Mouse (Mus musculus) intestine, embryonic 15.5 days (tissue): ENCODE data around the gene Ccdc103. TPM values are rescaled to one million over a fixed set of nuclear protein-coding genes. Genes with fewer than 3 reads are reported as not detected.

Experiments
- ATAC-seq: fragments of 200-750 bp; cut with Nextera tagmentation; 2 replicates; pipeline ENCODE4 v1.8.0; 2017; ENCODE audit warnings: moderate TSS enrichment, moderate library complexity
- H3K27ac ChIP-seq: fragments of 300-500 bp; sonication (generic); 2 replicates; pipeline ENCODE4 v1.5.1; 2015; ENCODE audit warnings: mild to moderate bottlenecking, inconsistent platforms
- H3K27me3 ChIP-seq: fragments of 300-500 bp; sonication (generic); replicated peaks from 2 replicates; pipeline ENCODE4 v1.6.1; 2015; ENCODE audit warnings: inconsistent platforms
- H3K36me3 ChIP-seq: fragments of 300-500 bp; sonication (generic); 2 replicates; pipeline ENCODE4 v1.6.1; 2015; ENCODE audit warnings: inconsistent platforms
- H3K4me1 ChIP-seq: fragments of 300-500 bp; sonication (generic); replicated peaks from 2 replicates; pipeline ENCODE4 v1.6.1; 2015; ENCODE audit warnings: inconsistent platforms
- H3K4me2 ChIP-seq: fragments of 300-500 bp; sonication (generic); replicated peaks from 2 replicates; pipeline ENCODE4 v1.6.1; 2015; ENCODE audit warnings: mild to moderate bottlenecking, inconsistent platforms
- H3K4me3 ChIP-seq: fragments of 300-500 bp; sonication (generic); replicated peaks from 2 replicates; pipeline ENCODE4 v1.5.1; 2015; ENCODE audit warnings: inconsistent platforms
- H3K9ac ChIP-seq: fragments of 300-500 bp; sonication (generic); 2 replicates; pipeline ENCODE4 v1.6.1; 2015; ENCODE audit warnings: inconsistent platforms
- H3K9me3 ChIP-seq: fragments of 300-500 bp; sonication (generic); 2 replicates; pipeline ENCODE4 v1.6.1; 2016; ENCODE audit warnings: inconsistent platforms
- WGBS: fragments of 180-500 bp; shearing (Covaris S2); methylation state at CpG from one replicate; pipeline ENCODE4 v1.1.7; 2015; 5-methylcytosine and 5-hydroxymethylcytosine counted together
- polyA plus RNA-seq: library from polyadenylated mRNA; unstranded; fragments of >200 nt; fragmentation: Nextera tagmentation; extraction: Ambion mirVana; gene quantifications from 2 replicates; pipeline ENCODE4 v1.2.1, GENCODE M21; 2015

The Ccdc103 gene
- polyA plus RNA-seq: 0.45 and 0.78 TPM in 2 replicates

GRCm38 (mm10) chr11:102880585-102881313 is at the start of gene Ccdc103, which contains the start of gene Eftud2:
Ccdc103 (plus strand) TSS chr11:102881204.
Eftud2 (minus strand) TSS chr11:102880985.
- Histone ChIP-seq H3K36me3 (0 out of 2 replicates have a peak, but pooled peaks cover 3% of the 10 kb centered on the region), H3K4me1 (peaks cover 17% of the 10 kb centered on the region), H3K9me3 (no peaks in the 10 kb centered on the region), H3K4me2 (peak within 1 kb of the TSS; percentile 63), H3K27me3 (no peaks in the 10 kb centered on the region), H3K27ac (peak within 1 kb of the TSS; percentile 69), H3K9ac (peak within 1 kb of the TSS; percentile 69), H3K4me3 (peak within 1 kb of the TSS; percentile 68)
- ATAC-seq: peak; percentile 94
- under 1% methylated on average over 62 of the region's 62 CpGs for WGBS

- Histone ChIP-seq H3K4me1 (no peaks in the 10 kb centered on the region), H3K36me3 (peaks cover 3% of the 10 kb centered on the region; the same call in 1 of the 2 replicates), H3K9ac (no peak overlapping the region), H3K27ac (no peak overlapping the region), H3K4me3 (no peak overlapping the region), H3K27me3 (no peaks in the 10 kb centered on the region), H3K9me3 (no peaks in the 10 kb centered on the region), H3K4me2 (no peak overlapping the region)
- WGBS: 61% methylated on average over 18 of the region's 18 CpGs
- no peak for ATAC-seq
Observed at GRCm38 (mm10) chr11:102832700-102833297, 48.2 kb upstream of the Ccdc103 start.

DNA sequence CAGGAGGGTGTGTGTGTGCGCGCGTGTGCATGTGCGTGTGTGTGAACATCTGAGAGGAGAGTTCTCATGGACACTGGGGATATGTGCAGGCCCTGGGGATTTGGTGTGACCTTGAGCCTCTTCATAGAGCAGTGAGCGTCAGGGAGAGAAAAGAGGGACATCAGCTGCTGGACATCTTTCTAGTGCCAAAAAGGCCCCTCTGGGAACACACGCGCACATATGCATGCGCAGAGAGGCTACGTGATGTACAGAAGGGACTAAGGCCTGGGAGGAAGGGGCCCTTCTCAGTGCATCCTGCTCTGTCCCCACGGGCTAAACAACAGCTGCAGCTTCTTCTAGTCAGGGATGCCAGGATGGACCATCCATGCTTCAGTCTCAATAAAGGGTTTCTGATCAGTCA is 46.8 kb upstream of the Ccdc103 start:
- Histone ChIP-seq H3K4me1 (no peaks in the 10 kb centered on the region), H3K4me2 (no peak overlapping the region), H3K9ac (no peak overlapping the region), H3K9me3 (no peaks in the 10 kb centered on the region), H3K27ac (no peak overlapping the region), H3K4me3 (no peak overlapping the region), H3K36me3 (peaks cover 16% of the 10 kb centered on the region; the same call in 1 of the 2 replicates), H3K27me3 (no peaks in the 10 kb centered on the region)
- no peak for ATAC-seq
- 87% methylated on average over 10 of the region's 10 CpGs for WGBS

- Histone ChIP-seq H3K9ac (no peak within 1 kb of the TSS), H3K4me1 (no peaks in the 10 kb centered on the region), H3K27ac (no peak within 1 kb of the TSS), H3K9me3 (no peaks in the 10 kb centered on the region), H3K36me3 (peaks cover 22% of the 10 kb centered on the region; the same call in 1 of the 2 replicates), H3K27me3 (no peaks in the 10 kb centered on the region), H3K4me3 (no peak within 1 kb of the TSS), H3K4me2 (no peak within 1 kb of the TSS)
- 71% methylated on average over 4 of the region's 4 CpGs for WGBS
- ATAC-seq: no peak
Observed at GRCm38 (mm10) chr11:102835549-102835948, 45.5 kb upstream of the Ccdc103 start, which contains the start of gene Higd1b. Higd1b (plus strand) TSS chr11:102835849.

- Histone ChIP-seq H3K9ac (no peak overlapping the region), H3K36me3 (peaks cover 27% of the 10 kb centered on the region), H3K4me2 (no peak overlapping the region), H3K4me3 (no peak overlapping the region), H3K4me1 (no peaks in the 10 kb centered on the region), H3K27me3 (no peaks in the 10 kb centered on the region), H3K9me3 (no peaks in the 10 kb centered on the region), H3K27ac (no peak overlapping the region)
- WGBS: 88% methylated on average over 9 of the region's 9 CpGs
- ATAC-seq: no peak
Observed at GRCm38 (mm10) chr11:102836146-102836545, 44.9 kb upstream of the Ccdc103 start.

DNA sequence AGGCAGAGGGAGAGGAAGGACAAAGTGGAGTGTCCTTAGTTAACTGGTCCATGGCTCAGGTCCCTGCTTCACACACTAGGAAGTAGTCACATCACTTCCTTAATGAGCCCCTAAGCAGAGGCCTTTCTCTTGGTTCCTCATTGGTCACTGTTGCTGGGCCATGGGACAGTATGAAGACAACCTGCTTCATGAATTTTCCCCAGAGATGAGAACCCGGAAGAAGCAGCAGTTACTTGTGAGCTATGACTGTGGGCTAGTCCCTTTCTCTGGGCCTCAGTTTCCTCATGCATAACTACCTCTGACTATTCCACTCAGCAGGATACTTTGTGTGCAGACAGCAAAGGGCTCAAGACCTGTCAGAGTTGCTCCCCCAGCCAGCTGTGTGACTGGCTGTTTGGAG is 43.6 kb upstream of the Ccdc103 start:
- Histone ChIP-seq H3K36me3 (peaks cover 31% of the 10 kb centered on the region), H3K27me3 (no peaks in the 10 kb centered on the region), H3K4me2 (no peak overlapping the region), H3K4me1 (no peaks in the 10 kb centered on the region), H3K27ac (no peak overlapping the region), H3K9me3 (no peaks in the 10 kb centered on the region), H3K4me3 (no peak overlapping the region), H3K9ac (no peak overlapping the region)
- 90% methylated on average over 1 of the region's 1 CpGs for WGBS
- no peak for ATAC-seq

GRCm38 (mm10) chr11:102838126-102838525 is 42.9 kb upstream of the Ccdc103 start:
- Histone ChIP-seq H3K4me2 (no peak overlapping the region), H3K4me3 (no peak overlapping the region), H3K9me3 (no peaks in the 10 kb centered on the region), H3K27me3 (no peaks in the 10 kb centered on the region), H3K27ac (no peak overlapping the region), H3K4me1 (no peaks in the 10 kb centered on the region), H3K36me3 (peaks cover 34% of the 10 kb centered on the region), H3K9ac (no peak overlapping the region)
- WGBS: 71% methylated on average over 2 of the region's 2 CpGs
- ATAC-seq: no peak

DNA sequence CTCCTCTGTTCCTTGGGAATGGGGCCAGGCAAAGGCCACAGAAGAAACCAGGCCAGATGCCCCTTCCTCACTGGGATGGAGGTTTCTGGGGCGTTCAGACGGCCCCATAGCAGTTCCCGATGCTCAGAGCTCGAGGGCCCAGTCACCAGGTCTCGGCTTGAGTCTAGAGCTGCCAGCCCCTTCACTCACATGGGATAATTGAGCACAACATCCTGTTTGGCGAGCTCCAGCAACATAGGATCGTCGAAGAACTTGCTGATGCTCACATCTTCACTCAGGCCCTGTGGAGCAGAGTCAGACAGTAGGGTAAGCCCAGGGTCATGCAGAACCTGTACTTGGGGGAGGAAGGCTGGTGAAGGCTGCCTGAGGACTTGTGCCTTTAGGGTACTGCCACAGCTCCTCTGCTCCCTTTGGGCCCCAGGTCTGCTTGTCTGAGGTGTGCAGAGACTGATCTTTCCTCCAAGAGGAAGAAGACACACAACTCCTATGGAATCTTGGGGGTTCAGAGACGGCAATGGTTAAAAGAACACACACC is 42.3 kb upstream of the Ccdc103 start:
- H3K4me3 ChIP-seq: no peak overlapping the region
- peaks cover 39% of the 10 kb centered on the region for H3K36me3 ChIP-seq
- 78% methylated on average over 9 of the region's 9 CpGs for WGBS
- H3K9me3 ChIP-seq: no peaks in the 10 kb centered on the region
- H3K9ac ChIP-seq: no peak overlapping the region
- H3K27me3 ChIP-seq: no peaks in the 10 kb centered on the region
- no peak for ATAC-seq
- no peaks in the 10 kb centered on the region for H3K4me1 ChIP-seq
- no peak overlapping the region for H3K27ac ChIP-seq
- H3K4me2 ChIP-seq: no peak overlapping the region

GRCm38 (mm10) chr11:102845926-102846325 is 35.1 kb upstream of the Ccdc103 start:
- Histone ChIP-seq H3K4me2 (no peak overlapping the region), H3K36me3 (peaks cover 69% of the 10 kb centered on the region), H3K4me3 (no peak overlapping the region), H3K9ac (no peak overlapping the region), H3K4me1 (no peaks in the 10 kb centered on the region), H3K27me3 (no peaks in the 10 kb centered on the region), H3K9me3 (no peaks in the 10 kb centered on the region), H3K27ac (no peak overlapping the region)
- no peak for ATAC-seq
- 85% methylated on average over 10 of the region's 10 CpGs for WGBS

DNA sequence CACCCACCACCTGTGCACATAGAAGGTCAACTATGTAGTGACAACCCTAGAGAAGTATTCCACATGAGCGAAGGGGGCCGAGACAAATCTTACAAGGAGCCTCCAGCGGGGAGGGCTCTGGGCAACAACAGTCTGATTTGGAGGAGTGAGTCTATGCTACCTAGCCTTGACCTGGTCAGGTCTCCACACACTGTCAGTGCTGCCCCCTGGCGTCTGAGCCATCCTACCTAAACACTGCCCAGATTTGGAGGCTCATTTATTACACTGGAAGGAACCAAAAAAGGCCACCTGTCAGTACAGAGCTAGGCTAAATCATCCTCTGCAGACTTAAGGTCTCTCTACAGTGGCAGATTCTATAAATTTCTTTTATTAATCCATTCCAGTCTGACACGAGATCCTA is 29.1 kb upstream of the Ccdc103 start:
- ATAC-seq: peak; percentile 56; the same call in 1 of the 2 replicates
- Histone ChIP-seq H3K4me3 (no peak overlapping the region), H3K9me3 (no peaks in the 10 kb centered on the region), H3K36me3 (peaks cover 45% of the 10 kb centered on the region), H3K27ac (no peak overlapping the region), H3K4me2 (no peak overlapping the region), H3K27me3 (no peaks in the 10 kb centered on the region), H3K4me1 (no peaks in the 10 kb centered on the region), H3K9ac (no peak overlapping the region)
- 65% methylated on average over 5 of the region's 5 CpGs for WGBS

DNA sequence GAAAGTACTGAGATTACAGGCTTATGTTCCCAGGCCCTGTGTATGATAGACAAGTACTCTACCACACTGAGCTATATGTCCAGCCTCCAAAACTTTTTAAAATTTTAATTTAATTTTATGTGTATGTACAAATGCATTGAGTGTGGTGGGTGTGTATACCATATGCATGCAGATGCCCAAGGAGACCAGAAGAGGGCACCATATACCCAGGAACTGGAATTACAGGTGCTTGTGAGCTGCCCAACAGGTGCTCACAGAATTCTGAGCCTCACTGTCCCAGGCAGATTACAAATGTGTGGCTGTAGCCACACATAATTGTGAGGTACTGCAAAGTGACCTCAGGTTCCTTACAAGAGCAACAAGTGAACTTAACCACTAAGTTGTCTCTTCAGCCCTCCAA is 27.2 kb upstream of the Ccdc103 start:
- no peak overlapping the region for H3K4me3 ChIP-seq
- H3K9ac ChIP-seq: no peak overlapping the region
- H3K4me2 ChIP-seq: no peak overlapping the region
- no peaks in the 10 kb centered on the region for H3K27me3 ChIP-seq
- peaks cover 42% of the 10 kb centered on the region for H3K36me3 ChIP-seq
- no peaks in the 10 kb centered on the region for H3K4me1 ChIP-seq
- H3K27ac ChIP-seq: no peak overlapping the region
- no peaks in the 10 kb centered on the region for H3K9me3 ChIP-seq
- ATAC-seq: no peak

DNA sequence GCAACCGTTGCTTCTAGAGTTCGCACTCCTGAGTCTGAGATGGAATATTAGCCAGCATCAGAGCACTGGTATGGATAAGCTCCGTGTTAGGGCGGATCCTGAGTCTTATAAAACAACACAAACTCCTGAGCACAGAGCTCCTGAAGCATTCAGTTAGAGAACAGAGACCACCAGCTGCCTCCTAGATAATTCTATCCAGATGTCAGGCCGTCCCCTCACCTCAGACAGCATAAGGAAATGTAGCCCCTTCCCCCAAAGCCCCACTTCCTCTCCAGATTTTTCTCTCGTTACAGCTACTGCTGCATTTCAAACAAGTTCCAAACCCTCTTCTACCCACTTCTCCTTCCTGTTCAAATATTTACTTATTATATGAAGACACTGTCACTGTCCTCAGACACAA is 25.1 kb upstream of the Ccdc103 start:
- no peak for ATAC-seq
- Histone ChIP-seq H3K27ac (no peak overlapping the region), H3K4me3 (no peak overlapping the region), H3K36me3 (peaks cover 43% of the 10 kb centered on the region), H3K4me1 (no peaks in the 10 kb centered on the region), H3K9me3 (no peaks in the 10 kb centered on the region), H3K27me3 (no peaks in the 10 kb centered on the region), H3K4me2 (no peak overlapping the region), H3K9ac (no peak overlapping the region)
- 81% methylated on average over 6 of the region's 6 CpGs for WGBS
